Mouse (Mus musculus) heart, postnatal 0 days (tissue): Measurements from ENCODE around the gene 9130019O22Rik.

Experiments used
- CTCF ChIP-seq: IDR thresholded peaks from 2 replicates; pipeline ENCODE4 v1.5.1; 2016; ENCODE audit warnings: antibody characterized with exemption, control low read depth, low read depth
- EP300 ChIP-seq: IDR thresholded peaks from 2 replicates; pipeline ENCODE4 v1.6.1; 2016; ENCODE audit warnings: antibody characterized with exemption, low read depth

- TF ChIP-seq CTCF (no peak), EP300 (no peak)
Observed at GRCm38 (mm10) chr7:127422247-127422646, 35.3 kb upstream of the 9130019O22Rik start.
